Mouse (Mus musculus) stomach, embryonic 15.5 days (tissue): Measurements from ENCODE around the gene Plpp2. TPM values are rescaled to one million over a fixed set of nuclear protein-coding genes. Genes with fewer than 3 reads are reported as not detected.
A peak's percentile ranks its signal among the peaks of the same experiment; 100 is the strongest.

Experiments
- ATAC-seq: fragments of 200-750 bp; cut with Nextera tagmentation; 2 replicates; pipeline ENCODE4 v1.8.0; 2017; ENCODE audit warnings: low read depth, moderate number of reproducible peaks, moderate TSS enrichment; ENCODE audit not compliant: insufficient read depth, low FRiP score
- H3K27ac ChIP-seq: fragments of 300-500 bp; sonication (generic); 2 replicates; pipeline ENCODE4 v1.5.1; 2015; ENCODE audit warnings: mild to moderate bottlenecking, inconsistent platforms
- H3K27me3 ChIP-seq: fragments of 300-500 bp; sonication (generic); replicated peaks from 2 replicates; pipeline ENCODE4 v1.6.1; 2015; ENCODE audit warnings: inconsistent platforms
- H3K36me3 ChIP-seq: fragments of 300-500 bp; sonication (generic); 2 replicates; pipeline ENCODE4 v1.6.1; 2015; ENCODE audit warnings: inconsistent platforms
- H3K4me1 ChIP-seq: fragments of 300-500 bp; sonication (generic); 2 replicates; pipeline ENCODE4 v1.6.1; 2015; ENCODE audit warnings: inconsistent platforms
- H3K4me2 ChIP-seq: fragments of 300-500 bp; sonication (generic); 2 replicates; pipeline ENCODE4 v1.6.1; 2015; ENCODE audit warnings: mild to moderate bottlenecking, inconsistent platforms
- H3K4me3 ChIP-seq: fragments of 300-500 bp; sonication (generic); replicated peaks from 2 replicates; pipeline ENCODE4 v1.5.1; 2015; ENCODE audit warnings: inconsistent platforms
- H3K9ac ChIP-seq: fragments of 300-500 bp; sonication (generic); 2 replicates; pipeline ENCODE4 v1.6.1; 2015; ENCODE audit warnings: inconsistent platforms
- H3K9me3 ChIP-seq: fragments of 300-500 bp; sonication (generic); 2 replicates; pipeline ENCODE4 v1.6.1; 2016; ENCODE audit warnings: inconsistent platforms
- WGBS: fragments of 180-500 bp; shearing (Covaris S2); methylation state at CpG from one replicate; pipeline ENCODE4 v1.1.7; 2015; 5-methylcytosine and 5-hydroxymethylcytosine counted together
- polyA plus RNA-seq: library from polyadenylated mRNA; unstranded; fragments of >200 nt; fragmentation: Nextera tagmentation; extraction: Ambion mirVana; gene quantifications from 2 replicates; pipeline ENCODE4 v1.2.1, GENCODE M21; 2015

The Plpp2 gene
- polyA plus RNA-seq, 1 experiment from 2014 or later, result 70.6 TPM

- H3K9ac ChIP-seq, result no peak overlapping the region
- WGBS, result 82% methylated on average over 2 of the region's 2 CpGs
- no peak overlapping the region for H3K4me2 ChIP-seq
- H3K4me1 ChIP-seq, result peaks cover 12% of the 10 kb centered on the region; the same call in 1 of the 2 replicates
- no peak for ATAC-seq
- peaks cover 32% of the 10 kb centered on the region for H3K36me3 ChIP-seq
- no peak overlapping the region for H3K4me3 ChIP-seq
- no peaks in the 10 kb centered on the region for H3K9me3 ChIP-seq
- no peaks in the 10 kb centered on the region for H3K27me3 ChIP-seq
- H3K27ac ChIP-seq, result no peak overlapping the region
Observed at GRCm38 (mm10) chr10:79537781-79538180, 4.2 kb upstream of the Plpp2 start.

GRCm38 (mm10) chr10:79537271-79537670 is 3.7 kb upstream of the Plpp2 start:
- Histone ChIP-seq H3K4me1 (peaks cover 12% of the 10 kb centered on the region; the same call in 1 of the 2 replicates), H3K36me3 (peaks cover 30% of the 10 kb centered on the region), H3K9ac (no peak overlapping the region), H3K27me3 (no peaks in the 10 kb centered on the region), H3K9me3 (no peaks in the 10 kb centered on the region), H3K27ac (no peak overlapping the region), H3K4me3 (no peak overlapping the region), H3K4me2 (no peak overlapping the region)
- ATAC-seq, result no peak
- 86% methylated on average over 7 of the region's 7 CpGs for WGBS

- H3K9ac ChIP-seq, result no peak overlapping the region
- ATAC-seq, result no peak
- H3K9me3 ChIP-seq, result no peaks in the 10 kb centered on the region
- peaks cover 24% of the 10 kb centered on the region for H3K36me3 ChIP-seq
- 72% methylated on average over 12 of the region's 12 CpGs for WGBS
- H3K27ac ChIP-seq, result no peak overlapping the region
- no peak overlapping the region for H3K4me3 ChIP-seq
- H3K4me2 ChIP-seq, result no peak overlapping the region
- H3K4me1 ChIP-seq, result peaks cover 12% of the 10 kb centered on the region; the same call in 1 of the 2 replicates
- no peaks in the 10 kb centered on the region for H3K27me3 ChIP-seq
Observed at GRCm38 (mm10) chr10:79536461-79537080, 3.0 kb upstream of the Plpp2 start.

- H3K9me3 ChIP-seq, result no peaks in the 10 kb centered on the region
- peaks cover 16% of the 10 kb centered on the region; the same call in 1 of the 2 replicates for H3K4me1 ChIP-seq
- H3K4me3 ChIP-seq, result no peak overlapping the region
- H3K9ac ChIP-seq, result no peak overlapping the region
- ATAC-seq, result no peak
- H3K36me3 ChIP-seq, result peaks cover 13% of the 10 kb centered on the region
- H3K4me2 ChIP-seq, result no peak overlapping the region
- WGBS, result 66% methylated on average over 1 of the region's 1 CpGs
- H3K27me3 ChIP-seq, result no peaks in the 10 kb centered on the region
- H3K27ac ChIP-seq, result no peak overlapping the region
Observed at GRCm38 (mm10) chr10:79535431-79535830, 1.8 kb upstream of the Plpp2 start.

- Histone ChIP-seq H3K27me3 (no peaks in the 10 kb centered on the region), H3K4me2 (no peak overlapping the region), H3K4me3 (no peak overlapping the region), H3K36me3 (peaks cover 4% of the 10 kb centered on the region; the same call in 1 of the 2 replicates), H3K9me3 (no peaks in the 10 kb centered on the region), H3K9ac (no peak overlapping the region), H3K27ac (no peak overlapping the region), H3K4me1 (peaks cover 16% of the 10 kb centered on the region; the same call in 1 of the 2 replicates)
- ATAC-seq, result no peak
- 81% methylated on average over 2 of the region's 2 CpGs for WGBS
Observed at GRCm38 (mm10) chr10:79534426-79534825, 830 bp upstream of the Plpp2 start.

- H3K27me3 ChIP-seq, result no peaks in the 10 kb centered on the region
- H3K4me2 ChIP-seq, result peak overlapping the region; percentile 94
- peaks cover 16% of the 10 kb centered on the region; the same call in 1 of the 2 replicates for H3K4me1 ChIP-seq
- 26% methylated on average over 3 of the region's 3 CpGs for WGBS
- peak; percentile 48; the same call in 1 of the 2 replicates for ATAC-seq
- H3K27ac ChIP-seq, result peak overlapping the region; percentile 89
- peak overlapping the region; percentile 53 for H3K4me3 ChIP-seq
- 0 out of 2 replicates have a peak overlapping the region, but pooled peaks have one; percentile 30 for H3K9ac ChIP-seq
- no peaks in the 10 kb centered on the region for H3K36me3 ChIP-seq
- H3K9me3 ChIP-seq, result no peaks in the 10 kb centered on the region
Observed at GRCm38 (mm10) chr10:79532678-79533077, 918 bp downstream of the Plpp2 start.

GRCm38 (mm10) chr10:79531593-79531992 is 2.0 kb downstream of the Plpp2 start:
- 74% methylated on average over 3 of the region's 3 CpGs for WGBS
- ATAC-seq, result no peak
- Histone ChIP-seq H3K4me3 (no peak overlapping the region), H3K9ac (no peak overlapping the region; the same call in 1 of the 2 replicates), H3K4me2 (peak overlapping the region; percentile 94; the same call in 1 of the 2 replicates), H3K4me1 (peaks cover 16% of the 10 kb centered on the region; the same call in 1 of the 2 replicates), H3K27me3 (no peaks in the 10 kb centered on the region), H3K36me3 (0 out of 2 replicates have a peak, but pooled peaks cover 4% of the 10 kb centered on the region), H3K9me3 (no peaks in the 10 kb centered on the region), H3K27ac (no peak overlapping the region)

GRCm38 (mm10) chr10:79530721-79531120 is 2.9 kb downstream of the Plpp2 start:
- 87% methylated on average over 13 of the region's 13 CpGs for WGBS
- Histone ChIP-seq H3K36me3 (0 out of 2 replicates have a peak, but pooled peaks cover 5% of the 10 kb centered on the region), H3K9me3 (no peaks in the 10 kb centered on the region), H3K27ac (no peak overlapping the region), H3K4me2 (no peak overlapping the region), H3K27me3 (no peaks in the 10 kb centered on the region), H3K4me1 (peaks cover 16% of the 10 kb centered on the region; the same call in 1 of the 2 replicates), H3K4me3 (no peak overlapping the region), H3K9ac (no peak overlapping the region)
- no peak for ATAC-seq

- no peak for ATAC-seq
- Histone ChIP-seq H3K4me3 (no peak overlapping the region), H3K27me3 (no peaks in the 10 kb centered on the region), H3K27ac (no peak overlapping the region), H3K9ac (no peak overlapping the region), H3K4me2 (no peak overlapping the region), H3K4me1 (peaks cover 16% of the 10 kb centered on the region; the same call in 1 of the 2 replicates), H3K36me3 (0 out of 2 replicates have a peak, but pooled peaks cover 5% of the 10 kb centered on the region), H3K9me3 (no peaks in the 10 kb centered on the region)
- 74% methylated on average over 8 of the region's 8 CpGs for WGBS
Observed at GRCm38 (mm10) chr10:79530241-79530640, 3.4 kb downstream of the Plpp2 start.

- Histone ChIP-seq H3K9ac (no peak overlapping the region), H3K4me3 (no peak overlapping the region), H3K27me3 (no peaks in the 10 kb centered on the region), H3K9me3 (no peaks in the 10 kb centered on the region), H3K4me2 (no peak overlapping the region), H3K36me3 (0 out of 2 replicates have a peak, but pooled peaks cover 5% of the 10 kb centered on the region), H3K27ac (no peak overlapping the region), H3K4me1 (peaks cover 7% of the 10 kb centered on the region; the same call in 1 of the 2 replicates)
- WGBS, result 82% methylated on average over 3 of the region's 3 CpGs
- ATAC-seq, result no peak
Observed at GRCm38 (mm10) chr10:79528081-79528480, 5.5 kb downstream of the Plpp2 start.

- ATAC-seq, result no peak
- H3K4me1 ChIP-seq, result 0 out of 2 replicates have a peak, but pooled peaks cover 5% of the 10 kb centered on the region
- 85% methylated on average over 6 of the region's 6 CpGs for WGBS
- H3K4me2 ChIP-seq, result no peak overlapping the region
- no peaks in the 10 kb centered on the region for H3K27me3 ChIP-seq
- H3K4me3 ChIP-seq, result no peak overlapping the region
- no peaks in the 10 kb centered on the region for H3K9me3 ChIP-seq
- H3K27ac ChIP-seq, result no peak overlapping the region
- H3K9ac ChIP-seq, result no peak overlapping the region
- H3K36me3 ChIP-seq, result 0 out of 2 replicates have a peak, but pooled peaks cover 5% of the 10 kb centered on the region
Observed at GRCm38 (mm10) chr10:79527453-79527845, 6.1 kb downstream of the Plpp2 start.
